Mouse (Mus musculus) cerebellum, adult 11-12 months (tissue): ENCODE data around the gene Slc35b2.

Source experiments
- DNase-seq: peaks from one replicate; pipeline ENCODE4 v3.0.0; 2022

Slc35b2 gene

GRCm38 (mm10) chr17:45584939-45585678 lies 21.4 kb downstream of the Slc35b2 start:
- DNase-seq, result peak; percentile 81

GRCm38 (mm10) chr17:45585725-45586448 lies 22.2 kb downstream of the Slc35b2 start:
- DNase-seq, result peak; percentile 41

GRCm38 (mm10) chr17:45586449-45586837 lies 22.8 kb downstream of the Slc35b2 start:
- no peak for DNase-seq

GRCm38 (mm10) chr17:45588370-45588769 lies 24.7 kb downstream of the Slc35b2 start:
- DNase-seq, result peak; percentile 30

GRCm38 (mm10) chr17:45589236-45589635 lies 25.6 kb downstream of the Slc35b2 start:
- DNase-seq, result peak; percentile 68

GRCm38 (mm10) chr17:45589844-45590243 lies 26.2 kb downstream of the Slc35b2 start:
- peak; percentile 35 for DNase-seq

GRCm38 (mm10) chr17:45590410-45590809 lies 26.7 kb downstream of the Slc35b2 start:
- DNase-seq, result peak; percentile 29

- DNase-seq, result peak; percentile 71
These were observed 28.3 kb downstream of the Slc35b2 start for GRCm38 (mm10) chr17:45591701-45592605.

GRCm38 (mm10) chr17:45592606-45593431 lies 29.1 kb downstream of the Slc35b2 start:
- DNase-seq, result peak; percentile 56

- DNase-seq, result peak; percentile 59
These were observed 29.8 kb downstream of the Slc35b2 start for GRCm38 (mm10) chr17:45593479-45593878.

- peak; percentile 15 for DNase-seq
These were observed 30.5 kb downstream of the Slc35b2 start for GRCm38 (mm10) chr17:45594195-45594594.

GRCm38 (mm10) chr17:45594881-45595735 lies 31.4 kb downstream of the Slc35b2 start:
- peak; percentile 83 for DNase-seq

- DNase-seq, result peak; percentile 27
These were observed 32.2 kb downstream of the Slc35b2 start for GRCm38 (mm10) chr17:45595736-45596390.

GRCm38 (mm10) chr17:45596631-45597396 lies 33.1 kb downstream of the Slc35b2 start:
- peak; percentile 83 for DNase-seq

GRCm38 (mm10) chr17:45597787-45598186 lies 34.1 kb downstream of the Slc35b2 start:
- peak; percentile 46 for DNase-seq

- DNase-seq, result peak; percentile 19
These were observed 34.7 kb downstream of the Slc35b2 start for GRCm38 (mm10) chr17:45598376-45598775.

- DNase-seq, result no peak
These were observed 35.2 kb downstream of the Slc35b2 start for GRCm38 (mm10) chr17:45598891-45599290.

- DNase-seq, result peak; percentile 55
These were observed 36.0 kb downstream of the Slc35b2 start, which contains the start of gene Slc29a1 for GRCm38 (mm10) chr17:45599446-45600242. Slc29a1 (minus strand) TSS chr17:45599606.

- no peak for DNase-seq
These were observed 36.6 kb downstream of the Slc35b2 start for GRCm38 (mm10) chr17:45600267-45600666.
